Mouse (Mus musculus) heart, embryonic 16.5 days (tissue): ENCODE measurements around the gene Magi1. TPM values are rescaled to one million over a fixed set of nuclear protein-coding genes. Genes with fewer than 3 reads are reported as not detected.

Source experiments
- ATAC-seq: fragments of 200-750 bp; cut with Nextera tagmentation; replicated peaks from 2 replicates; pipeline ENCODE4 v1.8.0; 2017; ENCODE audit warnings: moderate number of reproducible peaks; ENCODE audit not compliant: insufficient read depth, low FRiP score; ENCODE audit errors: extremely low read depth
- H3K27ac ChIP-seq: fragments of 300-500 bp; sonication (generic); 2 replicates; pipeline ENCODE4 v1.5.1; 2014; ENCODE audit warnings: mild to moderate bottlenecking, low read length, control low read depth, moderate library complexity
- H3K27me3 ChIP-seq: fragments of 300-500 bp; sonication (generic); 2 replicates; pipeline ENCODE4 v1.6.1; 2014; ENCODE audit warnings: low read length, mixed read lengths; ENCODE audit not compliant: control insufficient read depth, insufficient read depth
- H3K36me3 ChIP-seq: fragments of 300-500 bp; sonication (generic); 2 replicates; pipeline ENCODE4 v1.6.1; 2014; ENCODE audit not compliant: control insufficient read depth, insufficient read depth
- H3K4me1 ChIP-seq: fragments of 300-500 bp; sonication (generic); 2 replicates; pipeline ENCODE4 v1.6.1; 2014; ENCODE audit warnings: low read length, mixed read lengths; ENCODE audit not compliant: control insufficient read depth, insufficient read depth
- H3K4me2 ChIP-seq: fragments of 300-500 bp; sonication (generic); 2 replicates; pipeline ENCODE4 v1.6.1; 2014; ENCODE audit warnings: low read depth, mild to moderate bottlenecking, control low read depth, low read length
- H3K4me3 ChIP-seq: fragments of 300-500 bp; sonication (generic); 2 replicates; pipeline ENCODE4 v1.5.1; 2014; ENCODE audit warnings: mild to moderate bottlenecking, control low read depth, low read length
- H3K9ac ChIP-seq: fragments of 300-500 bp; sonication (generic); 2 replicates; pipeline ENCODE4 v1.6.1; 2014; ENCODE audit warnings: low read length, control low read depth
- H3K9me3 ChIP-seq: fragments of 300-500 bp; sonication (generic); replicated peaks from 2 replicates; pipeline ENCODE4 v1.6.1; 2016; ENCODE audit warnings: low read length; ENCODE audit not compliant: control insufficient read depth
- WGBS: fragments of 180-500 bp; shearing (Covaris S2); extraction: QIAGEN DNeasy Blood & Tissue Kit; methylation state at CpG from one replicate; pipeline ENCODE4 v1.1.7; 2014; 5-methylcytosine and 5-hydroxymethylcytosine counted together
- polyA plus RNA-seq: library from polyadenylated mRNA; unstranded; fragments of >200 nt; fragmentation: Nextera tagmentation; extraction: Ambion mirVana; gene quantifications from 2 replicates; pipeline ENCODE4 v1.2.1, GENCODE M21; 2015

Gene Magi1
- polyA plus RNA-seq, 1 experiment from 2014 or later = 6.3 TPM

GRCm38 (mm10) chr6:94107401-94108107 lies 176.2 kb downstream of the Magi1 start:
- no peaks in the 10 kb centered on the region for H3K9me3 ChIP-seq
- peaks cover 15% of the 10 kb centered on the region for H3K4me1 ChIP-seq
- no peak for ATAC-seq
- no peak overlapping the region for H3K4me2 ChIP-seq
- no peaks in the 10 kb centered on the region for H3K27me3 ChIP-seq
- 61% methylated on average over 11 of the region's 11 CpGs for WGBS
- no peak overlapping the region for H3K27ac ChIP-seq
- H3K36me3 ChIP-seq = no peaks in the 10 kb centered on the region
- no peak overlapping the region for H3K4me3 ChIP-seq
- H3K9ac ChIP-seq = no peak overlapping the region

GRCm38 (mm10) chr6:94103581-94103980 lies 180.1 kb downstream of the Magi1 start:
- Histone ChIP-seq H3K4me1 (peaks cover 25% of the 10 kb centered on the region), H3K4me3 (no peak overlapping the region), H3K9ac (no peak overlapping the region), H3K9me3 (no peaks in the 10 kb centered on the region), H3K36me3 (no peaks in the 10 kb centered on the region), H3K27me3 (no peaks in the 10 kb centered on the region), H3K27ac (peak overlapping the region; percentile 48), H3K4me2 (no peak overlapping the region)
- ATAC-seq = no peak
- 70% methylated on average over 3 of the region's 3 CpGs for WGBS

GRCm38 (mm10) chr6:94101256-94101655 lies 182.5 kb downstream of the Magi1 start:
- Histone ChIP-seq H3K9me3 (no peaks in the 10 kb centered on the region), H3K27ac (no peak overlapping the region), H3K36me3 (no peaks in the 10 kb centered on the region), H3K9ac (no peak overlapping the region), H3K4me1 (peaks cover 28% of the 10 kb centered on the region), H3K4me3 (no peak overlapping the region), H3K27me3 (no peaks in the 10 kb centered on the region), H3K4me2 (no peak overlapping the region)
- WGBS = 23% methylated on average over 5 of the region's 5 CpGs
- ATAC-seq = no peak

- H3K4me2 ChIP-seq = no peak overlapping the region
- 57% methylated on average over 4 of the region's 4 CpGs for WGBS
- H3K27me3 ChIP-seq = no peaks in the 10 kb centered on the region
- no peak for ATAC-seq
- H3K9me3 ChIP-seq = no peaks in the 10 kb centered on the region
- no peak overlapping the region for H3K9ac ChIP-seq
- no peak overlapping the region for H3K27ac ChIP-seq
- no peaks in the 10 kb centered on the region for H3K36me3 ChIP-seq
- peaks cover 6% of the 10 kb centered on the region; the same call in 1 of the 2 replicates for H3K4me1 ChIP-seq
- no peak overlapping the region for H3K4me3 ChIP-seq
Observed at GRCm38 (mm10) chr6:94094924-94095685, 188.6 kb downstream of the Magi1 start.

- no peaks in the 10 kb centered on the region for H3K9me3 ChIP-seq
- H3K4me2 ChIP-seq = no peak overlapping the region
- no peak overlapping the region for H3K27ac ChIP-seq
- no peak overlapping the region for H3K4me3 ChIP-seq
- H3K27me3 ChIP-seq = no peaks in the 10 kb centered on the region
- H3K9ac ChIP-seq = no peak overlapping the region
- WGBS = 49% methylated on average over 7 of the region's 8 CpGs
- ATAC-seq = no peak
- peaks cover 6% of the 10 kb centered on the region; the same call in 1 of the 2 replicates for H3K4me1 ChIP-seq
- no peaks in the 10 kb centered on the region for H3K36me3 ChIP-seq
Observed at GRCm38 (mm10) chr6:94092969-94093597, 190.6 kb downstream of the Magi1 start.

GRCm38 (mm10) chr6:94092500-94092899 lies 191.2 kb downstream of the Magi1 start:
- ATAC-seq = no peak
- Histone ChIP-seq H3K9me3 (no peaks in the 10 kb centered on the region), H3K27ac (no peak overlapping the region), H3K4me2 (no peak overlapping the region), H3K36me3 (no peaks in the 10 kb centered on the region), H3K9ac (no peak overlapping the region), H3K4me3 (no peak overlapping the region), H3K27me3 (no peaks in the 10 kb centered on the region), H3K4me1 (peaks cover 6% of the 10 kb centered on the region; the same call in 1 of the 2 replicates)
- 89% methylated on average over 4 of the region's 4 CpGs for WGBS

- WGBS = 39% methylated on average over 2 of the region's 2 CpGs
Observed at GRCm38 (mm10) chr6:94086855-94087254, 196.9 kb downstream of the Magi1 start.

GRCm38 (mm10) chr6:94084752-94085151 lies 199.0 kb downstream of the Magi1 start:
- Histone ChIP-seq H3K4me1 (peaks cover 26% of the 10 kb centered on the region), H3K27ac (no peak overlapping the region), H3K27me3 (no peaks in the 10 kb centered on the region), H3K4me3 (no peak overlapping the region), H3K9me3 (no peaks in the 10 kb centered on the region), H3K4me2 (no peak overlapping the region), H3K9ac (no peak overlapping the region), H3K36me3 (no peaks in the 10 kb centered on the region)
- no peak for ATAC-seq
- WGBS = 49% methylated on average over 5 of the region's 5 CpGs

More at GRCm38 (mm10) chr6:94086855-94087254, 196.9 kb downstream of the Magi1 start:
- H3K27ac ChIP-seq = no peak overlapping the region
- no peaks in the 10 kb centered on the region for H3K27me3 ChIP-seq
- H3K4me3 ChIP-seq = no peak overlapping the region
- no peak overlapping the region for H3K4me2 ChIP-seq
- H3K9ac ChIP-seq = no peak overlapping the region
- H3K4me1 ChIP-seq = peaks cover 18% of the 10 kb centered on the region
- ATAC-seq = no peak
- H3K36me3 ChIP-seq = no peaks in the 10 kb centered on the region
- no peaks in the 10 kb centered on the region for H3K9me3 ChIP-seq

- Histone ChIP-seq H3K4me1 (peaks cover 34% of the 10 kb centered on the region), H3K27ac (no peak overlapping the region), H3K27me3 (no peaks in the 10 kb centered on the region), H3K4me3 (no peak overlapping the region), H3K36me3 (no peaks in the 10 kb centered on the region), H3K9ac (no peak overlapping the region), H3K4me2 (no peak overlapping the region), H3K9me3 (no peaks in the 10 kb centered on the region)
- ATAC-seq = no peak
- 91% methylated on average over 7 of the region's 7 CpGs for WGBS
Observed at GRCm38 (mm10) chr6:94083459-94083858, 200.3 kb downstream of the Magi1 start.
